Mouse (Mus musculus) limb, embryonic 15.5 days (tissue): Measurements from ENCODE around the gene Prss29. TPM values are rescaled to one million over a fixed set of nuclear protein-coding genes. Genes with fewer than 3 reads are reported as not detected.

ENCODE experiments used
- ATAC-seq: fragments of 200-750 bp; cut with Nextera tagmentation; 2 replicates; pipeline ENCODE4 v1.8.0; 2017; ENCODE audit warnings: low read depth, moderate TSS enrichment; ENCODE audit not compliant: insufficient number of reproducible peaks, low FRiP score, low TSS enrichment
- H3K27ac ChIP-seq: fragments of 300-500 bp; sonication (generic); 2 replicates; pipeline ENCODE4 v1.5.1; 2015; ENCODE audit warnings: moderate library complexity, mild to moderate bottlenecking, inconsistent platforms
- H3K27me3 ChIP-seq: fragments of 300-500 bp; sonication (generic); 2 replicates; pipeline ENCODE4 v1.6.1; 2015; ENCODE audit warnings: inconsistent platforms
- H3K36me3 ChIP-seq: fragments of 300-500 bp; sonication (generic); 2 replicates; pipeline ENCODE4 v1.6.1; 2015; ENCODE audit warnings: inconsistent platforms
- H3K4me1 ChIP-seq: fragments of 300-500 bp; sonication (generic); 2 replicates; pipeline ENCODE4 v1.6.1; 2015; ENCODE audit warnings: inconsistent platforms
- H3K4me2 ChIP-seq: fragments of 300-500 bp; sonication (generic); 2 replicates; pipeline ENCODE4 v1.6.1; 2015; ENCODE audit warnings: mild to moderate bottlenecking, inconsistent platforms
- H3K4me3 ChIP-seq: fragments of 300-500 bp; sonication (generic); 2 replicates; pipeline ENCODE4 v1.5.1; 2015; ENCODE audit warnings: mild to moderate bottlenecking, inconsistent platforms
- H3K9ac ChIP-seq: fragments of 300-500 bp; sonication (generic); 2 replicates; pipeline ENCODE4 v1.6.1; 2015; ENCODE audit warnings: inconsistent platforms
- H3K9me3 ChIP-seq: fragments of 300-500 bp; sonication (generic); 2 replicates; pipeline ENCODE4 v1.6.1; 2016; ENCODE audit warnings: inconsistent platforms
- WGBS: fragments of 180-500 bp; shearing (Covaris S2); methylation state at CpG from one replicate; pipeline ENCODE4 v1.1.7; 2015; 5-methylcytosine and 5-hydroxymethylcytosine counted together
- polyA plus RNA-seq: library from polyadenylated mRNA; unstranded; fragments of >200 nt; fragmentation: Nextera tagmentation; extraction: Ambion mirVana; gene quantifications from 2 replicates; pipeline ENCODE4 v1.2.1, GENCODE M21; 2015

The Prss29 gene
- polyA plus RNA-seq, 1 experiment from 2014 or later: not detected

DNA sequence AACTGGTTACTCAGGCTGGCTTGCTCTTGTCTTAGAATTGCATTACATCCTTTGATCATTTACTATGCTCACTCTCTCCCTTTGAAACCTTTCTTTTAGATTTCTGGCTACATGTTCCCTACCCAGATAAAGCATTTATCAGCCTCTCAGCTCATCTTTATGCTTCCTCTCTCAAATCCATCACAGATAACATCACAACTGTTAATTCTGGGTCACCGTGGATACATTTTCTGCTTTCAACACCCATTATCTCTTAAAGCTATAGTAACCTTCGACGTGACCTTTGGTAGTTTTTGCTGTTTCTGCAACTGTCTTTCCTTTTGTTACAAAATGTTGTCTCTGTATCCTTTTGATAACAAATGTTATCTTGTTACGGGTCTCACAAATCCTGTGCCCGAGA, 25.0 kb upstream of the Prss29 start:
- no peak overlapping the region for H3K27ac ChIP-seq
- ATAC-seq: no peak
- H3K27me3 ChIP-seq: 0 out of 2 replicates have a peak, but pooled peaks cover 7% of the 10 kb centered on the region
- H3K9ac ChIP-seq: no peak overlapping the region
- H3K4me3 ChIP-seq: no peak overlapping the region
- WGBS: 73% methylated on average over 5 of the region's 5 CpGs
- no peaks in the 10 kb centered on the region for H3K9me3 ChIP-seq
- H3K4me1 ChIP-seq: no peaks in the 10 kb centered on the region
- H3K4me2 ChIP-seq: no peak overlapping the region
- no peaks in the 10 kb centered on the region for H3K36me3 ChIP-seq

DNA sequence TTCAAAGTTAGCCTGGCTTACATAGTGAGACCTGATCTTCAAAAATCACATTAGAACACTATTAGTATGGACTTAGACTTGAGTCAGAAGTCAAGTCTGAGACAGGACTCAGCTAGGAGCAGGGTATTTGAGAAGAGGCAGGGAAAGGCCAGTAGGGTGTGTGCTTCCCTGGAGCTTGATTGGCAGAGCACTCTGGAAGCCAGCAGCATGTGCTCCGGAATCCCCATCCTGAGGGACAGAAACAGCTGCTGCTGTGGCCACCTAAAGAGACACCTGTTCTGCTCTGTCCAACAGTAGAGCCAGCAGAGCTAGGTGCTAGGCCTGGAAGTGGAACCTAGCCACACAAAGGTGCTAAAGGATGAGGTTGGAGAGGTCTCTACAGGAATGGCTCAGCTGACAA, 24.3 kb upstream of the Prss29 start:
- no peak overlapping the region for H3K27ac ChIP-seq

DNA sequence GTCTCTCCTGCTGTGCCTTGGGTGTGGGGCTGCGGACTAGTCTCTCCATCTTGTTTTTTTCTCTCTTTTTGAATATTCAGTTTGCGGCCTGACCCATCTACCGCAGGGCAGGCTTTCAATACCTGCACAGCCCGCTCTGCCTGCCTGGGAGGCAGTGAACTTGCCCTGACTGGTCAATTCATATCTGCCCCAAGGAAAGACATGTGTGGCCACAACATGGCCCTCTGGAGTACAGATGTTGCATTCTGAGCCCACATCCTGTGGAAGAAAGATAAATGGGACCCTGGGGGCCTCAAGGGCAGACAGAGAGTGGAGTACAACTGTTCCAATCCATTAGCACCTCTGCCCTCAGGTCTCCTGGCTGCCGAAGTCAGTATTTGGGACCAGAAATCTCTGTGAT, 20.4 kb upstream of the Prss29 start, which contains the start of gene Prss34:
Gene Prss34 (plus strand): TSS at position 301 of the 400 bp plus-strand sequence.
- H3K4me1 ChIP-seq: no peaks in the 10 kb centered on the region
- no peaks in the 10 kb centered on the region for H3K9me3 ChIP-seq
- 66% methylated on average over 5 of the region's 5 CpGs for WGBS
- H3K9ac ChIP-seq: no peak within 1 kb of the TSS
- H3K27ac ChIP-seq: no peak within 1 kb of the TSS
- no peaks in the 10 kb centered on the region for H3K36me3 ChIP-seq
- no peak within 1 kb of the TSS for H3K4me2 ChIP-seq
- H3K27me3 ChIP-seq: no peaks in the 10 kb centered on the region
- H3K4me3 ChIP-seq: no peak within 1 kb of the TSS
- no peak for ATAC-seq

More for the DNA sequence above, 24.3 kb upstream of the Prss29 start:
- H3K4me1 ChIP-seq: no peaks in the 10 kb centered on the region
- 0 out of 2 replicates have a peak, but pooled peaks cover 7% of the 10 kb centered on the region for H3K27me3 ChIP-seq
- no peak overlapping the region for H3K4me3 ChIP-seq
- no peak overlapping the region for H3K4me2 ChIP-seq
- no peaks in the 10 kb centered on the region for H3K36me3 ChIP-seq
- WGBS: 74% methylated on average over 1 of the region's 1 CpGs
- H3K9me3 ChIP-seq: no peaks in the 10 kb centered on the region
- no peak overlapping the region for H3K9ac ChIP-seq
- no peak for ATAC-seq

DNA sequence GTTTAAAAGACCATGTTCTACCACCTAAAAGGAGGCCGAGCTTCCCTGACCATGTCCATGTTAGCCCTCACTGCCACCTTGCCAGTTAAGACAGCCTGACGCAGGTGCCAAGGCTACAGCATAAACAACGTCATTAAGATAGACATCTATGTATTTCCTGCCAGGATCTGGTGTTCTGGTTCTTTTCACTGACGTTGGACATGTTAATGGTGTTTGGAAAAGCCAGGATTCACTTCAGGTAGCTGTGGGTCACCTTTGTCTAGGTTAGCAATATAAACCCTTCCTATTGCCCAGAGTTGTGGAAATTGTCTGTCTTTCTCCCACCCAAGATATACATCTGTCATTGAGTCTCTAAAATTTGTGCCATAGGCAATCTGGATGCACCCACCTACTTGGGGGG, 10.1 kb upstream of the Prss29 start, which contains the start of gene Prss28:
Gene Prss28 (plus strand): TSS at position 301 of the 400 bp plus-strand sequence.
- WGBS: 67% methylated on average over 4 of the region's 4 CpGs
- H3K4me3 ChIP-seq: no peak within 1 kb of the TSS
- H3K9me3 ChIP-seq: no peaks in the 10 kb centered on the region

DNA sequence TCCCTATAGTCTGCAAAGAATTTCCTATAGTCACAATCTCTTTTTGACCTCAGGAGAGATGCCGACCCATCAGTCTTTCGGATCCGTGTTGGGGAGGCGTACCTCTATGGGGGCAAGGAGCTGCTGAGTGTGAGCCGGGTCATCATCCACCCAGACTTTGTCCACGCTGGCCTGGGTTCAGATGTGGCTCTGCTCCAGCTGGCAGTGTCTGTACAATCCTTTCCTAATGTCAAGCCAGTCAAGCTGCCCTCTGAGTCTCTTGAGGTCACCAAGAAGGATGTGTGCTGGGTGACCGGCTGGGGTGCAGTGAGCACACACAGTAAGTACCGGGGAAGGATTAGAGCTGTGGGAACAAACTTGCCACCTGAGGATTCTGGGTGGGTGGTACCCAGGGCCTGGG, 2.4 kb downstream of the Prss29 start:
- ATAC-seq: no peak
- Histone ChIP-seq H3K4me3 (no peak overlapping the region), H3K27me3 (no peaks in the 10 kb centered on the region), H3K4me1 (no peaks in the 10 kb centered on the region), H3K9me3 (no peaks in the 10 kb centered on the region), H3K36me3 (no peaks in the 10 kb centered on the region), H3K4me2 (no peak overlapping the region), H3K9ac (no peak overlapping the region), H3K27ac (no peak overlapping the region)
- WGBS: 90% methylated on average over 8 of the region's 8 CpGs

More for the DNA sequence above, 10.1 kb upstream of the Prss29 start, which contains the start of gene Prss28:
- Histone ChIP-seq H3K27me3 (no peaks in the 10 kb centered on the region), H3K27ac (no peak within 1 kb of the TSS), H3K9ac (no peak within 1 kb of the TSS), H3K36me3 (no peaks in the 10 kb centered on the region), H3K4me2 (no peak within 1 kb of the TSS), H3K4me1 (no peaks in the 10 kb centered on the region)
- ATAC-seq: no peak

DNA sequence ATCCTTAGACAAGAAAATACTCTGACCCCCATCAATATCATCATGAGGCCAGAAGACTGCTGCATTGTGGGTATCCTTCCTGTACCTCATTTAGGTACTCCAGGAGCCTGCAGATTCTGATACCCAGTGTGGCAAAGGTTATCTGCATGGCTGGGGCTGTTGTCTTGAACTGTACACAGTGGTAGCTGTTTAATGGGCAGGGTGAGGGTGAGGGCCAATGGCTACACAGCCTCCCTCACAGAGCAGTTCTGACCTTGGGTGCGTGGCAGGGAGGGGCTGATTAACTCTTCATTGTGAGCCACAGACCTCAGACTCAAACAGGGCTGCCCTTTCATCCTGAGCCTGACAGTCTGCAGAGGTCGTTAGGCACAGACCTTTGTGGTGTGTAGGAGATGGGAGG, 4.5 kb downstream of the Prss29 start:
- 0 out of 2 replicates have a peak, but pooled peaks cover under 1% of the 10 kb centered on the region for H3K27me3 ChIP-seq
- H3K4me3 ChIP-seq: no peak overlapping the region
- H3K36me3 ChIP-seq: no peaks in the 10 kb centered on the region
- no peaks in the 10 kb centered on the region for H3K9me3 ChIP-seq
- no peak overlapping the region for H3K4me2 ChIP-seq
- 5% methylated on average over 2 of the region's 2 CpGs for WGBS
- no peak overlapping the region for H3K9ac ChIP-seq
- H3K4me1 ChIP-seq: no peaks in the 10 kb centered on the region
- ATAC-seq: no peak
- H3K27ac ChIP-seq: no peak overlapping the region

DNA sequence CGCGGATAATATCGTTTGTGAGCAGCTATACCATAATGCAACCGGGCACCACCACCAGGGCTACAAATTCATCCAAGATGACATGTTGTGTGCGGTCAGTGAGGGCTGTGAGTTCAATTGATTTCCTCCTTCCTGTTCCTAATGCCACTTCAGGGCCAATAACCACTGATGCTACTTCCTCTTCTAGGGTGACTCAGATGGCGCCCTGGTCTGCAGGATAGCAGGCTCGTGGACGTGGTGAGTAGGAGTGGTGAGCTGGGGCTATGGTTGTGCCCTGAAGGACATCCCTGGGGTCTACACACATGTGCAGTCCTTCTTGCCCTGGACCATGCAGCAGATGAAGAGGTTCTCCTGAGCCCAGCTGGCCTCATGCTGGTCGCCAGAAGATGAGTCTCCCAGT, 13.9 kb downstream of the Prss29 start:
- Histone ChIP-seq H3K4me2 (no peak overlapping the region), H3K9ac (no peak overlapping the region), H3K4me1 (no peaks in the 10 kb centered on the region; the same call in 1 of the 2 replicates), H3K36me3 (no peaks in the 10 kb centered on the region), H3K9me3 (no peaks in the 10 kb centered on the region), H3K27me3 (peaks cover 32% of the 10 kb centered on the region), H3K27ac (no peak overlapping the region), H3K4me3 (no peak overlapping the region)
- ATAC-seq: no peak
- WGBS: 80% methylated on average over 9 of the region's 9 CpGs

DNA sequence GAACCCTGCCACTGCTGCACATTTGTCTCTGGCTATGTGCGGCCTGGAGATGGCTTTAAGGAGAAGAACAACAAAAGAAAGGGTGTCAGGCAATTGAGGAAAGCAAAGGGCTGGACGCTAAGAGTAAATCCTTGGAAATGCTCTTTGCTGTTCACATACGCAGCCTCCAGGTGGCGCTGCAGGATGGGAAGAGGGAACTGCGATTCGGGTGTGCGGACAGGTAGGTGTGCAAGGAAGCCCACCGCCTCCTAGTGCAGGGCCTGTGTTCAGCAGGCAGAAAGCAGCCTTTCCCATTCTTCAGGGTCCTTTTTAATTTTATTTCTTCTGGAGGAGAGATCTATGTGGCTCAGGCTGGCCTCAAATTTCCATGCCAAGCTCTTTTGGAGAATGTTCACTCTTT, 15.5 kb downstream of the Prss29 start:
- Histone ChIP-seq H3K9ac (no peak overlapping the region), H3K4me3 (no peak overlapping the region), H3K27ac (no peak overlapping the region), H3K4me1 (no peaks in the 10 kb centered on the region; the same call in 1 of the 2 replicates), H3K27me3 (peaks cover 31% of the 10 kb centered on the region), H3K4me2 (no peak overlapping the region), H3K9me3 (no peaks in the 10 kb centered on the region), H3K36me3 (no peaks in the 10 kb centered on the region)
- no peak for ATAC-seq
- WGBS: under 1% methylated on average over 8 of the region's 8 CpGs

DNA sequence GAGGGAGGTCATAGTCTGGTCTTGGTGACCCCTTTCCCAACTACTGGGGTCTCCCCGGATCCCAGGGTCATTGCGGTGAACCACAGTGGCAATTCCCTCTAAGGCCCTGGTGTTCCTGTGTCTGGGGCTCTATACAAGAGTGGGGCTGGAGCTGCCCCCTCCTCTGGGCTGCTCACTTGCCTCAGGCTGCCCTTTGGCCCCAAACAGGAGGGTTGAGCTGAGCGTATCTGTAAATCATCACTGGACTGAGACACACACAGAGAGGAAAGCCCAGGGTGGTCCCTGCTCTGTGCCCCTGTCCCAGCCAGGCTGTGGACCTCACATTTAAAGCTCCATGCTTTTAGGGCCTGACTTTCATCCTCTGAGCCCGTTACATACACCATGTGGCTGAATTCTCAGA, 19.8 kb downstream of the Prss29 start:
- no peak overlapping the region for H3K27ac ChIP-seq
- H3K4me1 ChIP-seq: no peaks in the 10 kb centered on the region; the same call in 1 of the 2 replicates
- H3K9ac ChIP-seq: no peak overlapping the region
- H3K9me3 ChIP-seq: no peaks in the 10 kb centered on the region
- peaks cover 9% of the 10 kb centered on the region for H3K27me3 ChIP-seq
- H3K36me3 ChIP-seq: no peaks in the 10 kb centered on the region
- no peak overlapping the region for H3K4me2 ChIP-seq
- H3K4me3 ChIP-seq: no peak overlapping the region
- ATAC-seq: no peak
- WGBS: 79% methylated on average over 4 of the region's 4 CpGs

DNA sequence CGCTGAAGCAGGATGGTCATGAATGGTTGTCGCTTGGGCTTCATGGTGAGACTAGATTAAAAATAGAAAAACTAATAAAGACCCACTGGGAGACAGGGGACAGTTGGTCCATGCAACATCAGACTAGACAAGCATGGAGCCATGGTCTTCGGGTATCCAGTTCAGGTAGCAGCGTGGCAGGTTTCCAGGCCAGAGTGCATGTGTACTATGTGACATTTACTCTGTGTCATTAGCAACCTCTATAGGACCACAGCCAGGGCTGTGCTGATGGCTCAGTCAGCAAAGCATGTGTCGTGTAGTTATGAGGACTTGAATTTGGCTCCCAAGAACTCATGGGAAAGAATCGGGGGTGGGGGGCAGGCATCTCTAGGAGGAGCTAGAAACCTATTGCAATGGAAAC, 21.5 kb downstream of the Prss29 start:
- Histone ChIP-seq H3K27me3 (0 out of 2 replicates have a peak, but pooled peaks cover 3% of the 10 kb centered on the region), H3K9me3 (no peaks in the 10 kb centered on the region), H3K27ac (no peak overlapping the region), H3K36me3 (no peaks in the 10 kb centered on the region), H3K4me1 (no peaks in the 10 kb centered on the region), H3K9ac (no peak overlapping the region), H3K4me3 (no peak overlapping the region), H3K4me2 (no peak overlapping the region)
- WGBS: 88% methylated on average over 6 of the region's 6 CpGs
- ATAC-seq: no peak

DNA sequence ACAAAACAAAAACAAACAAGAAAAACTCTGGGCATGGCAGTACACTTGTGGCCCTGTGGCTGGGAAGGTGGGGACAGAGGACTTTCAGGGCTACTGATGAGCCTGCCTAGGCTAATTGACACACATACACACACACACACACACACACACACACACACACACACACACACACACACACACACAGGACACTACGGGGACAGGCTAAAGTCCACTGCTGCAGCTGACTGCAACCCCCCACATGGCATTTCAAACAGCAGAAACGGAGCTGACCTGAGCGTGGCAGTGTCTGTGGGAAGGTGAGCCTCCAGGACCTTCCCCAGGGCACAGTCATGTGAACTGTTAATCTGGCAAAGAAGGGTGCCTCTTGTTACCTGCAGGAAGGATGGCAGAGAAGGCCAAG, 23.0 kb downstream of the Prss29 start:
- H3K27me3 ChIP-seq: 0 out of 2 replicates have a peak, but pooled peaks cover 3% of the 10 kb centered on the region
- no peaks in the 10 kb centered on the region for H3K36me3 ChIP-seq
- no peaks in the 10 kb centered on the region for H3K4me1 ChIP-seq
- H3K27ac ChIP-seq: no peak overlapping the region
- no peak overlapping the region for H3K9ac ChIP-seq
- no peaks in the 10 kb centered on the region for H3K9me3 ChIP-seq
- H3K4me2 ChIP-seq: no peak overlapping the region
- 42% methylated on average over 3 of the region's 3 CpGs for WGBS
- H3K4me3 ChIP-seq: no peak overlapping the region
- ATAC-seq: no peak

DNA sequence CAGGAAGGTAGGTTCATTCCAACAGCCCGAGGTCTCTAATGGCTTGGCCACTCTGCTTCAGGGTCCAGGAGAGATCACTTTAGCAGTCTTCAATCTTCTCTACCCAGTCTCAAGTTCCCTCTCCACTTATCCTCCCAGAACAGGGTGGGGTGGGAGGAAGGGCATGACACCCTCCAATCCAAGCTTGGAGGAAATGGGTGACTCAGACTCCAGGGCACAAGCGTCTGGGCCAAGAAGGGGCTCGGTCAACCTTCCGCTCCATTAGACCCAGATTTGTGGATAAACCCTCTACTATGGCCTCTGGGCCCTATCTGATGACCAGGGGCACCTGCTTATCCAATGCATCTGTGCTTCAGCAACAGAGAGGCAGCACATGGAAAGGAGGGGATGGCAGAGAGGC, 27.0 kb downstream of the Prss29 start, which contains the start of gene Tpsab1:
Gene Tpsab1 (minus strand): TSS at position 101 of the 400 bp plus-strand sequence.
- H3K27ac ChIP-seq: no peak within 1 kb of the TSS
- H3K27me3 ChIP-seq: no peaks in the 10 kb centered on the region
- no peak for ATAC-seq
- no peak within 1 kb of the TSS for H3K9ac ChIP-seq
- no peaks in the 10 kb centered on the region for H3K9me3 ChIP-seq
- H3K4me2 ChIP-seq: no peak within 1 kb of the TSS
- WGBS: 92% methylated on average over 4 of the region's 4 CpGs
- H3K4me1 ChIP-seq: no peaks in the 10 kb centered on the region
- H3K4me3 ChIP-seq: no peak within 1 kb of the TSS
- H3K36me3 ChIP-seq: no peaks in the 10 kb centered on the region

DNA sequence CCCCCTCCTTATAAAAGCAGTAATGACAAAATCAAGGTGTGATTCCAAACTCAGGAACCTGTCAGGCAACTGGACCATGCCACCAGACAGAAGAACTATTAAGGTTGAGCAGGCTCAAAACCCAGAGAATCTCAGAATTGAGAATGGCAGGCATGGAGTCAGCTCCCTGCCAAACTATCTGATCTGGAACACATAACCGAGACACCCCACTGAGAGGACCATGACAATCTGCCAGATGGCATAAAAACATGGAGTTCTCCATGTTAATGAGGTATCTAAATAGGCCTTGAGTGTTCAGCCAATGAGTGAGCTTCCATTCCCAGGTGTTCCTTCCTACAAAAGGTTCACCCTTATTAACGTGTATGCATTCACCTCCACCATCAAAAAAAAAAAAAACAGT, 42.8 kb downstream of the Prss29 start:
- 0 out of 2 replicates have a peak, but pooled peaks cover 2% of the 10 kb centered on the region for H3K27me3 ChIP-seq
- no peaks in the 10 kb centered on the region for H3K36me3 ChIP-seq
- no peak overlapping the region for H3K9ac ChIP-seq
- H3K9me3 ChIP-seq: no peaks in the 10 kb centered on the region
- no peak for ATAC-seq
- no peaks in the 10 kb centered on the region for H3K4me1 ChIP-seq
- no peak overlapping the region for H3K27ac ChIP-seq
- H3K4me3 ChIP-seq: no peak overlapping the region
- no peak overlapping the region for H3K4me2 ChIP-seq
- 57% methylated on average over 2 of the region's 2 CpGs for WGBS
